Mouse (Mus musculus) testis, adult 2 months (tissue): ENCODE data around the gene Cadps.

Experiments used
- CTCF ChIP-seq: fragments of 200-500 bp; IDR thresholded peaks from 2 replicates; pipeline ENCODE4 v1.5.1; 2012; ENCODE audit warnings: low read depth, mild to moderate bottlenecking, inconsistent platforms, low read length, moderate library complexity; ENCODE audit not compliant: control insufficient read depth, insufficient read depth, insufficient replicate concordance
- POLR2A ChIP-seq: fragments of 200-500 bp; IDR thresholded peaks from 2 replicates; pipeline ENCODE4 v1.6.1; 2012; ENCODE audit warnings: low read depth, mild to moderate bottlenecking, inconsistent platforms, low read length, moderate library complexity; ENCODE audit not compliant: control insufficient read depth

DNA sequence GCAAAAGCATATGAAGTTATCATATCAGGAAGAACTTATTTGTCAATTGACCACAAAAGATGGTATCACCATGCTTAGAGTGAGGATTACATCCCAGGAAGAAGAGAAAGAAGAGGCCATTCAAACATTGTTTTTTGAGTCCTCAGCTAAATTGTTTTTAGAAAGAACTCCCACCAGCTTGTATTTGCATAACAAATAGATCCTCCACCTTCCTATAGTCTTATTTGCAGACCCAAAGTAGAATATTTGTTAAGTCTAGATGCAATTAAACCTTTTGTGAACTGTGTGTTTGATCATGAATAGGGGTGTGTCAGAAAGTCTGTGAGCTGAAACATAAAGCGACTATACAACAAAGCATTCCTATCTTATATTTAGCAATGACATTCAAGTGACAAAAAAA is 15.0 kb upstream of the Cadps start:
- TF ChIP-seq CTCF: no peak
- no peak for TF ChIP-seq POLR2A
